Mouse (Mus musculus) midbrain, embryonic 11.5 days (tissue): ENCODE results near the gene Kif5a. TPM values are rescaled to one million over a fixed set of nuclear protein-coding genes. Genes with fewer than 3 reads are reported as not detected.

Experiments
- ATAC-seq: fragments of 200-750 bp; cut with Nextera tagmentation; 2 replicates; pipeline ENCODE4 v1.8.0; 2017; ENCODE audit warnings: moderate TSS enrichment, moderate library complexity; ENCODE audit not compliant: low FRiP score
- DNase-seq: peaks from one replicate; pipeline ENCODE4 v3.0.0; 2015; ENCODE audit warnings: low spot score; ENCODE audit errors: missing footprints
- H3K27ac ChIP-seq: fragments of 300-500 bp; sonication (generic); 2 replicates; pipeline ENCODE4 v1.5.1; 2014; ENCODE audit warnings: low read depth, low read length
- H3K27me3 ChIP-seq: fragments of 300-500 bp; sonication (generic); 2 replicates; pipeline ENCODE4 v1.6.1; 2014; ENCODE audit warnings: mild to moderate bottlenecking, low read length, moderate library complexity, mixed read lengths; ENCODE audit not compliant: control insufficient read depth, insufficient read depth
- H3K36me3 ChIP-seq: fragments of 300-500 bp; sonication (generic); 2 replicates; pipeline ENCODE4 v1.6.1; 2014; ENCODE audit warnings: mild to moderate bottlenecking, low read length, moderate library complexity, mixed read lengths; ENCODE audit not compliant: control insufficient read depth, insufficient read depth
- H3K4me1 ChIP-seq: fragments of 300-500 bp; sonication (generic); 2 replicates; pipeline ENCODE4 v1.6.1; 2014; ENCODE audit warnings: low read length; ENCODE audit not compliant: control insufficient read depth, insufficient read depth
- H3K4me2 ChIP-seq: fragments of 300-500 bp; sonication (generic); 2 replicates; pipeline ENCODE4 v1.6.1; 2014; ENCODE audit warnings: mild to moderate bottlenecking, moderate library complexity
- H3K4me3 ChIP-seq: fragments of 300-500 bp; sonication (generic); 2 replicates; pipeline ENCODE4 v1.5.1; 2014; ENCODE audit warnings: low read depth, low read length
- H3K9ac ChIP-seq: fragments of 300-500 bp; sonication (generic); 2 replicates; pipeline ENCODE4 v1.6.1; 2014; ENCODE audit warnings: low read length
- H3K9me3 ChIP-seq: fragments of 300-500 bp; sonication (generic); 2 replicates; pipeline ENCODE4 v1.6.1; 2016; ENCODE audit warnings: low read length; ENCODE audit not compliant: control insufficient read depth
- WGBS: fragments of 180-500 bp; shearing (Covaris S2); extraction: QIAGEN DNeasy Blood & Tissue Kit; methylation state at CpG from one replicate; pipeline ENCODE4 v1.1.7; 2014; 5-methylcytosine and 5-hydroxymethylcytosine counted together
- polyA plus RNA-seq: library from polyadenylated mRNA; unstranded; fragments of >200 nt; fragmentation: Nextera tagmentation; extraction: Ambion mirVana; gene quantifications from 2 replicates; pipeline ENCODE4 v1.2.1, GENCODE M21; 2014

Gene Kif5a
- polyA plus RNA-seq, 1 experiment from 2014 or later, result 26.3 TPM

GRCm38 (mm10) chr10:127285644-127286043 is 22.5 kb upstream of the Kif5a start:
- Histone ChIP-seq H3K9ac (no peak overlapping the region), H3K36me3 (peaks cover 32% of the 10 kb centered on the region), H3K4me1 (peaks cover 32% of the 10 kb centered on the region), H3K4me3 (no peak overlapping the region), H3K27ac (no peak overlapping the region), H3K9me3 (no peaks in the 10 kb centered on the region), H3K27me3 (no peaks in the 10 kb centered on the region), H3K4me2 (no peak overlapping the region)
- DNase-seq (no peak), ATAC-seq (no peak)
- WGBS, result 75% methylated on average over 13 of the region's 13 CpGs

GRCm38 (mm10) chr10:127284724-127285500 is 21.8 kb upstream of the Kif5a start:
- Histone ChIP-seq H3K9me3 (no peaks in the 10 kb centered on the region), H3K4me3 (no peak overlapping the region), H3K27ac (no peak overlapping the region), H3K9ac (no peak overlapping the region), H3K27me3 (no peaks in the 10 kb centered on the region), H3K4me2 (no peak overlapping the region), H3K36me3 (peaks cover 32% of the 10 kb centered on the region), H3K4me1 (peaks cover 32% of the 10 kb centered on the region)
- ATAC-seq (no peak), DNase-seq (no peak)
- 65% methylated on average over 10 of the region's 11 CpGs for WGBS

GRCm38 (mm10) chr10:127284105-127284622 is 21.0 kb upstream of the Kif5a start:
- no peak for DNase-seq
- ATAC-seq, result no peak
- H3K4me1 ChIP-seq, result peaks cover 25% of the 10 kb centered on the region
- no peaks in the 10 kb centered on the region for H3K9me3 ChIP-seq
- no peaks in the 10 kb centered on the region for H3K27me3 ChIP-seq
- no peak overlapping the region for H3K4me2 ChIP-seq
- no peak overlapping the region for H3K9ac ChIP-seq
- H3K36me3 ChIP-seq, result peaks cover 32% of the 10 kb centered on the region
- no peak overlapping the region for H3K27ac ChIP-seq
- WGBS, result 94% methylated on average over 7 of the region's 7 CpGs
- no peak overlapping the region for H3K4me3 ChIP-seq

- 89% methylated on average over 13 of the region's 13 CpGs for WGBS
- Histone ChIP-seq H3K27me3 (no peaks in the 10 kb centered on the region), H3K4me1 (peaks cover 23% of the 10 kb centered on the region), H3K27ac (no peak overlapping the region), H3K36me3 (peaks cover 40% of the 10 kb centered on the region), H3K4me2 (no peak overlapping the region), H3K9me3 (no peaks in the 10 kb centered on the region), H3K4me3 (no peak overlapping the region), H3K9ac (no peak overlapping the region)
- no peak for DNase-seq
- no peak for ATAC-seq
Measured at GRCm38 (mm10) chr10:127282620-127283215, 19.6 kb upstream of the Kif5a start.

GRCm38 (mm10) chr10:127281316-127281715 is 18.2 kb upstream of the Kif5a start:
- Histone ChIP-seq H3K36me3 (peaks cover 40% of the 10 kb centered on the region), H3K9me3 (no peaks in the 10 kb centered on the region), H3K9ac (no peak overlapping the region), H3K27me3 (no peaks in the 10 kb centered on the region), H3K27ac (no peak overlapping the region), H3K4me3 (no peak overlapping the region), H3K4me1 (peaks cover 9% of the 10 kb centered on the region), H3K4me2 (no peak overlapping the region)
- 91% methylated on average over 8 of the region's 8 CpGs for WGBS
- DNase-seq (no peak), ATAC-seq (no peak)

- no peaks in the 10 kb centered on the region for H3K9me3 ChIP-seq
- DNase-seq (no peak), ATAC-seq (no peak)
- H3K9ac ChIP-seq, result no peak overlapping the region
- H3K4me2 ChIP-seq, result no peak overlapping the region
- H3K4me1 ChIP-seq, result no peaks in the 10 kb centered on the region
- no peak overlapping the region for H3K4me3 ChIP-seq
- 85% methylated on average over 2 of the region's 2 CpGs for WGBS
- no peaks in the 10 kb centered on the region for H3K27me3 ChIP-seq
- no peak overlapping the region for H3K27ac ChIP-seq
- H3K36me3 ChIP-seq, result peaks cover 43% of the 10 kb centered on the region
Measured at GRCm38 (mm10) chr10:127279730-127280129, 16.6 kb upstream of the Kif5a start.

GRCm38 (mm10) chr10:127274261-127275022 is 11.3 kb upstream of the Kif5a start:
- no peaks in the 10 kb centered on the region; the same call in 1 of the 2 replicates for H3K4me1 ChIP-seq
- DNase-seq, result no peak
- no peak overlapping the region for H3K4me3 ChIP-seq
- no peak overlapping the region for H3K9ac ChIP-seq
- H3K27me3 ChIP-seq, result no peaks in the 10 kb centered on the region
- ATAC-seq, result no peak; the same call in 1 of the 2 replicates
- H3K4me2 ChIP-seq, result no peak overlapping the region
- H3K27ac ChIP-seq, result no peak overlapping the region
- peaks cover 14% of the 10 kb centered on the region for H3K36me3 ChIP-seq
- 89% methylated on average over 11 of the region's 11 CpGs for WGBS
- H3K9me3 ChIP-seq, result no peaks in the 10 kb centered on the region

GRCm38 (mm10) chr10:127272371-127272770 is 9.2 kb upstream of the Kif5a start:
- H3K4me1 ChIP-seq, result peaks cover under 1% of the 10 kb centered on the region
- H3K36me3 ChIP-seq, result peaks cover 9% of the 10 kb centered on the region; the same call in 1 of the 2 replicates
- H3K4me3 ChIP-seq, result no peak overlapping the region
- H3K9ac ChIP-seq, result no peak overlapping the region
- 90% methylated on average over 5 of the region's 5 CpGs for WGBS
- no peaks in the 10 kb centered on the region for H3K27me3 ChIP-seq
- H3K27ac ChIP-seq, result no peak overlapping the region
- ATAC-seq (no peak), DNase-seq (no peak)
- no peaks in the 10 kb centered on the region for H3K9me3 ChIP-seq
- no peak overlapping the region for H3K4me2 ChIP-seq
